Mouse (Mus musculus) thymus, adult 2 months (tissue): ENCODE data around the gene Nif3l1.

Experiments
- CTCF ChIP-seq: fragments of 200-500 bp; IDR thresholded peaks from 2 replicates; pipeline ENCODE4 v1.5.1; 2012; ENCODE audit warnings: mild to moderate bottlenecking, control low read depth, low read length, moderate library complexity, borderline replicate concordance; ENCODE audit not compliant: control insufficient read depth, poor library complexity, insufficient read depth; ENCODE audit errors: extremely low read depth
- POLR2A ChIP-seq: fragments of 200-500 bp; IDR thresholded peaks from 2 replicates; pipeline ENCODE4 v1.6.1; 2012; ENCODE audit warnings: mild to moderate bottlenecking, low read length, control low read depth, moderate library complexity; ENCODE audit not compliant: control insufficient read depth, poor library complexity, insufficient read depth; ENCODE audit errors: extremely low read depth

DNA sequence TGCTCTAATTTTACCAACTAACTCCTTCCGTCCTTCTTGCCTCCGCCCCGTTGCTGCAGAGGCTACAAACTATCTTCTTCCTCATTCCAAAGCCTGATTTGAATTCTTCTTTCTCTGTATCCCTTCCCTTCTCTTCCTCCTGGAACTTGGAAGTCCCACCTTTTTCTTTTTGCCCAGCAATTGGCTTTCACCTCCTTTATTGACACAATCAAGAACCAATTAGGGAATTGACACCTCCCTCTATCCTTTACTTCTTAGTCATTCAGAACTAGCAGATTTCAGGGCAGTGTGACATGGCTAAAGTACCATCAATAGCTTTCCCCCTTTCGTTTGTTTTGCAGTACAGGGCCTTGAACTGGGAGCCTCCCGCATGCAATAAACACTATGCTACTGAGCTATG, 13.2 kb downstream of the Nif3l1 start:
- TF ChIP-seq CTCF = no peak
- TF ChIP-seq POLR2A = no peak
